Mouse (Mus musculus) hindbrain, embryonic 13.5 days (tissue): ENCODE results near the gene Pgm2. TPM values are rescaled to one million over a fixed set of nuclear protein-coding genes. Genes with fewer than 3 reads are reported as not detected.

Source experiments
- ATAC-seq: fragments of 200-750 bp; cut with Nextera tagmentation; 2 replicates; pipeline ENCODE4 v1.8.0; 2017; ENCODE audit warnings: moderate TSS enrichment; ENCODE audit not compliant: low FRiP score
- H3K27ac ChIP-seq: fragments of 300-500 bp; sonication (generic); 2 replicates; pipeline ENCODE4 v1.5.1; 2015; ENCODE audit warnings: inconsistent platforms, mild to moderate bottlenecking, moderate library complexity
- H3K27me3 ChIP-seq: fragments of 300-500 bp; sonication (generic); 2 replicates; pipeline ENCODE4 v1.6.1; 2015; ENCODE audit warnings: mild to moderate bottlenecking, inconsistent platforms
- H3K36me3 ChIP-seq: fragments of 300-500 bp; sonication (generic); 2 replicates; pipeline ENCODE4 v1.6.1; 2015; ENCODE audit warnings: mild to moderate bottlenecking, inconsistent platforms
- H3K4me1 ChIP-seq: fragments of 300-500 bp; sonication (generic); replicated peaks from 2 replicates; pipeline ENCODE4 v1.6.1; 2015; ENCODE audit warnings: inconsistent platforms
- H3K4me2 ChIP-seq: fragments of 300-500 bp; sonication (generic); 2 replicates; pipeline ENCODE4 v1.6.1; 2015; ENCODE audit warnings: inconsistent platforms, mild to moderate bottlenecking, moderate library complexity
- H3K4me3 ChIP-seq: fragments of 300-500 bp; sonication (generic); 2 replicates; pipeline ENCODE4 v1.5.1; 2015; ENCODE audit warnings: mild to moderate bottlenecking, inconsistent platforms
- H3K9ac ChIP-seq: fragments of 300-500 bp; sonication (generic); 2 replicates; pipeline ENCODE4 v1.6.1; 2015; ENCODE audit warnings: mild to moderate bottlenecking, inconsistent platforms
- H3K9me3 ChIP-seq: fragments of 300-500 bp; sonication (generic); 2 replicates; pipeline ENCODE4 v1.6.1; 2016; ENCODE audit warnings: inconsistent platforms
- WGBS: fragments of 180-500 bp; shearing (Covaris S2); methylation state at CpG from one replicate; pipeline ENCODE4 v1.1.7; 2015; 5-methylcytosine and 5-hydroxymethylcytosine counted together
- polyA plus RNA-seq: library from polyadenylated mRNA; unstranded; fragments of >200 nt; fragmentation: Nextera tagmentation; extraction: Ambion mirVana; gene quantifications from 2 replicates; pipeline ENCODE4 v1.2.1, GENCODE M21; 2015

Gene Pgm2
- polyA plus RNA-seq, 1 experiment from 2014 or later, result 24.0 TPM

- Histone ChIP-seq H3K27me3 (no peaks in the 10 kb centered on the region), H3K9ac (no peak overlapping the region), H3K27ac (no peak overlapping the region), H3K9me3 (no peaks in the 10 kb centered on the region), H3K4me1 (no peaks in the 10 kb centered on the region; the same call in 1 of the 2 replicates), H3K4me3 (no peak overlapping the region), H3K4me2 (no peak overlapping the region), H3K36me3 (no peaks in the 10 kb centered on the region)
- peak; percentile 52; the same call in 1 of the 2 replicates for ATAC-seq
- WGBS, result 62% methylated on average over 7 of the region's 7 CpGs
Measured at GRCm38 (mm10) chr5:64078740-64079461, 13.8 kb upstream of the Pgm2 start.

DNA sequence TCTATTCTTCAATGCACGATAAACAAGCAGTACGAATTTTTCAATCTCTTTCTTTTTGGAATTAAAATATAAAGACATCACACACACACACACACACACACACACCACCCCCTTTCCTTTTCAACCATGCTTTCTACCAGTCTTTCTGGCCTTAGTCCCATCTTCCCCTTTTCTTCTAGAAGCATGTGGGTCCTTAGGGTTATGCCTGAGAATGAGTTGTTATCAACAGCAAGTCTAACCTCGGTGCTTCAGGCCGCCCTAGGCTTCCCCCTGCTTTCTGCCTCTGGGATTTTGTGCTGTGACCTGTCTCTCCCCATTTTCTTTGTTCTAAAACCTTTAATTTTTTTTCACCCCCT is 13.3 kb upstream of the Pgm2 start:
- Histone ChIP-seq H3K27ac (no peak overlapping the region), H3K4me3 (no peak overlapping the region), H3K27me3 (no peaks in the 10 kb centered on the region), H3K9me3 (no peaks in the 10 kb centered on the region), H3K9ac (no peak overlapping the region), H3K4me2 (no peak overlapping the region), H3K4me1 (no peaks in the 10 kb centered on the region; the same call in 1 of the 2 replicates), H3K36me3 (no peaks in the 10 kb centered on the region)
- WGBS, result 71% methylated on average over 4 of the region's 4 CpGs
- no peak for ATAC-seq

DNA sequence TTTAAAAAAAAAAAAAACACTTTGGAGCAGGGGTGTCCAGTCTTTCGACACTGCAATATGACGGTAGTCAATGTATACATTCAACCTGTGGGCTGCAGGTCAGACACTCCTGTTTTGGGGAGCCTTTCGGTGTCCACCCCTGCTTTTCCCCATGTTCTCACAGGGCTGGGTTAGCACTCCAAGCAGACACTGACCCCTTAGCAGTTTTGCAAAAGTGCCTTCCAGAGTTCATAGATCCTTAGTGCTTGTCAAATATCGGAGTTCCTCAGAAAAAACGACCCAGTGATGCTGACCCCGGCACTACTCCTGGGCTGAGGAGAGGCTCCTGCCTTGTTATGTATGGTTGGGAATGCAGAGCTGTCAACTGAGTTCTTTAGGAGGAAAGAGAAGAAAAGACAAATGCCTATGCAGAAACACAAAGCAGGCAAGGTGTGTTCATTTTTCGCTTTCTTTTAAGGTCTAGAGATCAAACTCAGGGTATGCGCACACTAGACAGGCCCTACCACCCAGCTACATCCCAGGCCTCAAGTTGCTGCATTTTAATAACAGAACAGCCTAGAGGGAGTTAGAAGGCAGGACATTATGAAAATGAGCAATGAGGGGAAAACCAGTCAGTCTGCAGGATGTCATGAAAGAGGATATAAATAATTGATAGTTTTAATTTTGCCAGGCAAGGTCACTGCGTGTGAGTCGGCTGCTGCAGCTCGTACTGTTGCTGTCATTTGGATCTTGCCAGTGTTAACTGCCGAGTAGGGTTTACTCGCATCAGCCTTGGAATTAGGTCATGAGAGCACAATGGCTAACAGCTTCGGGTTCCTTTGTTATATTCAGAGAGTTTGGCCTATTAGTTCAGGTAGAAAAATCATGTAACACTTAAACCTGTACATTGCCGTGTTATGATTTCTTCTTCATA is 9.0 kb upstream of the Pgm2 start:
- Histone ChIP-seq H3K36me3 (no peaks in the 10 kb centered on the region), H3K9me3 (no peaks in the 10 kb centered on the region), H3K4me1 (no peaks in the 10 kb centered on the region; the same call in 1 of the 2 replicates), H3K4me2 (no peak overlapping the region), H3K4me3 (no peak overlapping the region), H3K27ac (peak overlapping the region; percentile 52; the same call in 1 of the 2 replicates), H3K9ac (no peak overlapping the region), H3K27me3 (no peaks in the 10 kb centered on the region)
- ATAC-seq, result 0 out of 2 replicates have a peak, but pooled peaks have one; percentile 50
- 76% methylated on average over 15 of the region's 15 CpGs for WGBS

DNA sequence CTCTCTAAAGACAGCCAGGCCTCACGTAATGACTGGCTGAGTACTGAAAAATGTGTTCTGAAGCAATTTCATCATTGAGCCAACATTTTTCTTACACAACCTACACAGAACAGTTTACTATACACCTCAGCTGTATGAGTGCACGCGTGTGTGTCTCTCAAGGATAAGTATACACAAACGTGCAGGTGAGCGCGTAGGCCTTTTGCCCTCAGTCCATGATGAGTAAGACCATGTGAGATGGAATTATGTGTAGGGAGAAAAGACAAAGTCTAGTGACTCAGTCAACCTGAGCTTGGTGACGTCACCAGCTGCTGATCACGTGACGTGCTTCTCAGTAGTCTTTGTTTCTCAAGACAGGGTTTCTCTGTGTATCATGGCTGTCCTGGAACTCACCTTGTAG is 7.3 kb upstream of the Pgm2 start:
- 94% methylated on average over 9 of the region's 9 CpGs for WGBS
- no peaks in the 10 kb centered on the region for H3K27me3 ChIP-seq
- H3K9me3 ChIP-seq, result no peaks in the 10 kb centered on the region
- no peak for ATAC-seq
- H3K4me2 ChIP-seq, result no peak overlapping the region
- no peak overlapping the region for H3K4me3 ChIP-seq
- no peak overlapping the region for H3K9ac ChIP-seq
- H3K4me1 ChIP-seq, result no peaks in the 10 kb centered on the region
- no peaks in the 10 kb centered on the region for H3K36me3 ChIP-seq
- no peak overlapping the region for H3K27ac ChIP-seq

DNA sequence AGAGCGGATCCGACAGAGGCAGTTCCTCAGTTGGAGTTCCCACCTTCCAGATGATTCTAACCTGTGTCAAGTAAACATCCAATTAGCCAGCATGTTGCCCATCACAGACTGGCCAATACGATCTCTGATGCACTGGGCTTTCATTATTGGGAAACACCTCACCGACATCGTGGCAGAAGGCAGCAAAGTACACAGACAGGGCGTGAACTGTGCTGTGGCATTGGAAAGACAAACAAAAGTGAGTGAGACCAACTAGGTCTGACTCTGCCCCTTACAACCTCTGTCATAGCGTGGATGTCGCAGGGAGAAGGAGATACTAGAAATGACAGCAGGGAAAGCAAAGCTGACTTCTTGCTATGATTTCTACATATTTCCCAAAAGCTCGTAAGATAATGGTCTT is 4.0 kb upstream of the Pgm2 start:
- Histone ChIP-seq H3K36me3 (no peaks in the 10 kb centered on the region), H3K27me3 (no peaks in the 10 kb centered on the region), H3K9ac (no peak overlapping the region), H3K4me1 (peaks cover 5% of the 10 kb centered on the region), H3K27ac (no peak overlapping the region), H3K4me2 (no peak overlapping the region), H3K4me3 (no peak overlapping the region), H3K9me3 (no peaks in the 10 kb centered on the region)
- 91% methylated on average over 9 of the region's 9 CpGs for WGBS
- no peak for ATAC-seq

GRCm38 (mm10) chr5:64093349-64093871 is 660 bp downstream of the Pgm2 start:
- Histone ChIP-seq H3K27ac (peak overlapping the region; percentile 84), H3K4me3 (peak overlapping the region; percentile 68), H3K36me3 (peaks cover 16% of the 10 kb centered on the region), H3K4me1 (peaks cover 19% of the 10 kb centered on the region), H3K9ac (peak overlapping the region; percentile 88), H3K9me3 (no peaks in the 10 kb centered on the region), H3K27me3 (no peaks in the 10 kb centered on the region), H3K4me2 (peak overlapping the region; percentile 85)
- WGBS, result 4% methylated on average over 15 of the region's 15 CpGs
- peak; percentile 52; the same call in 1 of the 2 replicates for ATAC-seq

- Histone ChIP-seq H3K27me3 (no peaks in the 10 kb centered on the region), H3K4me3 (no peak overlapping the region), H3K4me1 (peaks cover 19% of the 10 kb centered on the region), H3K9me3 (no peaks in the 10 kb centered on the region), H3K27ac (no peak overlapping the region), H3K4me2 (no peak overlapping the region), H3K36me3 (peaks cover 24% of the 10 kb centered on the region), H3K9ac (no peak overlapping the region)
- 82% methylated on average over 5 of the region's 5 CpGs for WGBS
- no peak for ATAC-seq
Measured at GRCm38 (mm10) chr5:64095342-64095993, 2.7 kb downstream of the Pgm2 start.

DNA sequence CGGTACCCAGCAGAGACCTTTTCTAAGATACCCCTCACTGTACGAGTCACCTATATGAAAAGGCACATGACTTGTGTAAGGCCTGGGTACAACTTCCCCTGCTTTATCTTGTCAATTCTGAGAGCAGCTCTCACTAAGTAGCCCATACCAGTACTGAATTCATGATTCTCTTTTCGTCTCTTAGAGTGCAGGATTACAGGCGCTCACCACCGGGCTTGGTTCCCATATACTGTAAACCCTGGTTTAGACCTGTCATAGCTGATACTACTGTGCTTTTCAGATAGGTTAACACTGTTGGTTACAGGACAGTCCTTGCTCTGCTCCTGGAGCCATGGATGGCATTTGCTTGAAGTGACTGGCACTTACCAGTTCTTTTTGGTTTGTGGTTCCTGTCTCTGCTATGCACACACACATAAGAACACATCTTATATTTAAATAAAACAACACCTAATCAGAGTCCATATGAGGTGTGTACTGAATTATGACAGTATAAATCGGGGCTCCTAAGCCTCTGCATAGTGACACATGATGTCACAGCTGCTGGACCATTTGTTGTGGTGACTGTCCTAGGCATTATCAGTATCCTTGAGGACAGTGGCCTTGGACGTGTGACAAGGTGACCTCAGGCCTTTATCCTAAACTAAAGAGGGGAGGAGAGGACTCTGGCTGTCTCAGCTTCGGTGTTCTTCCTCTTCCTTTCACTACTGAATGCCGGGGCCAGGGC is 9.4 kb downstream of the Pgm2 start:
- no peak overlapping the region for H3K9ac ChIP-seq
- 75% methylated on average over 9 of the region's 9 CpGs for whole genome bisulfite sequencing
- no peak overlapping the region for H3K4me3 ChIP-seq
- H3K27me3 ChIP-seq, result no peaks in the 10 kb centered on the region
- ATAC-seq, result no peak
- H3K36me3 ChIP-seq, result peaks cover 61% of the 10 kb centered on the region
- no peak overlapping the region for H3K27ac ChIP-seq
- H3K9me3 ChIP-seq, result no peaks in the 10 kb centered on the region
- H3K4me2 ChIP-seq, result no peak overlapping the region
- H3K4me1 ChIP-seq, result no peaks in the 10 kb centered on the region

- peaks cover 61% of the 10 kb centered on the region for H3K36me3 ChIP-seq
- no peak overlapping the region for H3K9ac ChIP-seq
- H3K4me1 ChIP-seq, result no peaks in the 10 kb centered on the region
- H3K27me3 ChIP-seq, result no peaks in the 10 kb centered on the region
- no peaks in the 10 kb centered on the region for H3K9me3 ChIP-seq
- no peak overlapping the region for H3K4me3 ChIP-seq
- no peak overlapping the region for H3K4me2 ChIP-seq
- H3K27ac ChIP-seq, result no peak overlapping the region
- no peak for ATAC-seq
- 32% methylated on average over 7 of the region's 7 CpGs for WGBS
Measured at GRCm38 (mm10) chr5:64102717-64103075, 9.9 kb downstream of the Pgm2 start.

- Histone ChIP-seq H3K9ac (no peak overlapping the region), H3K9me3 (no peaks in the 10 kb centered on the region), H3K36me3 (peaks cover 81% of the 10 kb centered on the region), H3K4me1 (no peaks in the 10 kb centered on the region), H3K27ac (no peak overlapping the region), H3K4me2 (no peak overlapping the region), H3K4me3 (no peak overlapping the region), H3K27me3 (no peaks in the 10 kb centered on the region)
- no peak for ATAC-seq
- 93% methylated on average over 11 of the region's 11 CpGs for WGBS
Measured at GRCm38 (mm10) chr5:64107596-64108289, 15.0 kb downstream of the Pgm2 start.

DNA sequence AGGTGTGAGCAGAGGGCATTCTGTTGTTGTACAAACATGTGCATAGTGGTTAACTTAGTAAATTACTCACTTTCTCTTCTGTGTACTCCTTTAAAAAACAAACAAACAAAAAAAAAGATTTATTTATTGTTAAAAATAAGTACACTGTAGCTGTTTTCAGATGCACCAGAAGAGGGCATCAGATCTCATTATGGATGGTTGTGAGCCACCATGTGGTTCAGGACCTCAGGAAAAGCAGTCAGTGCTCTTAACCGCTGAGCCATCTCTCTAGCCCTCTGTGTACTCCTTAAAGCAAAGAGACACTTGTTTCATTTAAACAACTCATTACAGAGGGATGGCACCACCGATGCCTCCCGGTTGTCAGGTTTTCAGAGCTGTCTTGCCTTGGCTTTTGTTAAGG is 16.5 kb downstream of the Pgm2 start:
- no peaks in the 10 kb centered on the region for H3K27me3 ChIP-seq
- 66% methylated on average over 3 of the region's 3 CpGs for WGBS
- no peak overlapping the region for H3K4me2 ChIP-seq
- no peak for ATAC-seq
- H3K4me3 ChIP-seq, result no peak overlapping the region
- no peaks in the 10 kb centered on the region for H3K4me1 ChIP-seq
- H3K27ac ChIP-seq, result no peak overlapping the region
- no peaks in the 10 kb centered on the region for H3K9me3 ChIP-seq
- H3K36me3 ChIP-seq, result peaks cover 84% of the 10 kb centered on the region
- no peak overlapping the region for H3K9ac ChIP-seq
